In genomic region chr10:105933309-105933708, GRCm38 (mm10) we compare ENCODE assay signal across 21 mouse cellular contexts.
DNase-seq lines count a peak whose midpoint lies in the region; ATAC-seq lines count a peak whose summit lies in the region.
"Had no signal": no experiment of that assay in that cellular context is flagged by ENCODE, and none has a peak within 500 bp of the region (broad histone marks: within the 10 kb centered on the region; RNA-seq: fewer than 3 reads in every experiment).

No protein-coding gene starts in this region.

- ATAC-seq in embryonic facial prominence, embryonic 13.5 days (ENCODE audit: insufficient number of reproducible peaks, insufficient read depth, low FRiP score, low TSS enrichment, low read depth) = 0 out of 2 replicates have a peak, but pooled peaks have one; percentile 59
- ATAC-seq in midbrain, embryonic 12.5 days (ENCODE audit: low FRiP score, low read depth) = peak; percentile 56; the same call in 1 of the 2 replicates
- ATAC-seq in midbrain, embryonic 14.5 days (ENCODE audit: low FRiP score, low TSS enrichment) = peak; percentile 40; the same call in 1 of the 2 replicates
- peak; percentile 51; the same call in 1 of the 2 replicates for ATAC-seq in midbrain, embryonic 16.5 days
- ATAC-seq: activated CD4-positive, CD25-positive, alpha-beta regulatory T cell, adult 4 months; CD4-positive, CD25-positive, alpha-beta regulatory T cell, adult 4 months; forebrain, embryonic 13.5 days; forebrain, embryonic 15.5 days; forebrain, postnatal 0 days; Patski had no signal

- no peaks in the 10 kb centered on the region for H3K9me3 ChIP-seq in embryonic facial prominence, embryonic 13.5 days
- no peaks in the 10 kb centered on the region for H3K9me3 ChIP-seq in embryonic facial prominence, embryonic 10.5 days
- no peaks in the 10 kb centered on the region for H3K9me3 ChIP-seq in midbrain, embryonic 12.5 days
- H3K9me3 ChIP-seq in midbrain, embryonic 10.5 days (replicated peaks) = no peaks in the 10 kb centered on the region
- H3K9me3 ChIP-seq in midbrain, embryonic 14.5 days (ENCODE audit: control insufficient read depth, low read length) = no peaks in the 10 kb centered on the region
- no peaks in the 10 kb centered on the region for H3K9me3 ChIP-seq in midbrain, embryonic 16.5 days (replicated peaks; ENCODE audit: control insufficient read depth, low read length, poor library complexity, severe bottlenecking)
- H3K9me3 ChIP-seq: forebrain, embryonic 13.5 days; forebrain, embryonic 15.5 days; G1E had no signal

- no peaks in the 10 kb centered on the region for H3K4me1 ChIP-seq in embryonic facial prominence, embryonic 13.5 days
- no peaks in the 10 kb centered on the region for H3K4me1 ChIP-seq in embryonic facial prominence, embryonic 10.5 days
- no peaks in the 10 kb centered on the region for H3K4me1 ChIP-seq in midbrain, embryonic 12.5 days
- 0 out of 2 replicates have a peak, but pooled peaks cover 2% of the 10 kb centered on the region for H3K4me1 ChIP-seq in midbrain, embryonic 10.5 days
- H3K4me1 ChIP-seq in midbrain, embryonic 14.5 days (ENCODE audit: control insufficient read depth, insufficient read depth, low read length) = no peaks in the 10 kb centered on the region
- no peaks in the 10 kb centered on the region for H3K4me1 ChIP-seq in midbrain, embryonic 16.5 days (ENCODE audit: control insufficient read depth, insufficient read depth, low read length)
- H3K4me1 ChIP-seq: forebrain, embryonic 13.5 days; forebrain, embryonic 15.5 days had no signal

- H3K27ac ChIP-seq in embryonic facial prominence, embryonic 13.5 days = no peak overlapping the region
- H3K27ac ChIP-seq in embryonic facial prominence, embryonic 10.5 days (replicated peaks) = no peak overlapping the region
- H3K27ac ChIP-seq in midbrain, embryonic 12.5 days (replicated peaks) = no peak overlapping the region
- H3K27ac ChIP-seq in midbrain, embryonic 10.5 days (replicated peaks) = no peak overlapping the region
- no peak overlapping the region for H3K27ac ChIP-seq in midbrain, embryonic 14.5 days (replicated peaks; ENCODE audit: low read depth, low read length)
- no peak overlapping the region for H3K27ac ChIP-seq in midbrain, embryonic 16.5 days (ENCODE audit: low read length)
- H3K27ac ChIP-seq: forebrain, embryonic 13.5 days; forebrain, embryonic 15.5 days had no signal

- DNase-seq in embryonic facial prominence, embryonic 10.5 days (ENCODE audit: low spot score) = no peak
- DNase-seq in midbrain, embryonic 10.5 days (ENCODE audit: low spot score) = no peak
- DNase-seq in midbrain, embryonic 14.5 days = peak; percentile 43
- no peak for DNase-seq in retina, embryonic 14.5 days (ENCODE audit: low spot score)
- DNase-seq in left cerebral cortex, postnatal 14 days (ENCODE audit: low spot score in 2 of 2) = no peak
- DNase-seq: adrenal gland, adult 8-10 months; adrenal gland, postnatal 25 days; B cell, adult 2 months; cerebellum, adult 11-12 months; cerebellum, postnatal 25 days; forebrain, postnatal 0 days had no signal

- no peak overlapping the region for H3K9ac ChIP-seq in embryonic facial prominence, embryonic 13.5 days
- no peak overlapping the region for H3K9ac ChIP-seq in midbrain, embryonic 12.5 days (replicated peaks)
- no peak overlapping the region for H3K9ac ChIP-seq in midbrain, embryonic 14.5 days (replicated peaks; ENCODE audit: low read length)
- H3K9ac ChIP-seq in midbrain, embryonic 16.5 days (ENCODE audit: low read depth, low read length) = no peak overlapping the region
- H3K9ac ChIP-seq: forebrain, embryonic 13.5 days; forebrain, embryonic 15.5 days; forebrain, postnatal 0 days had no signal

- no peak overlapping the region for H3K4me2 ChIP-seq in embryonic facial prominence, embryonic 13.5 days
- H3K4me2 ChIP-seq in midbrain, embryonic 12.5 days (replicated peaks) = no peak overlapping the region
- no peak overlapping the region for H3K4me2 ChIP-seq in midbrain, embryonic 14.5 days (ENCODE audit: low read length)
- H3K4me2 ChIP-seq in midbrain, embryonic 16.5 days (ENCODE audit: low read length) = no peak overlapping the region
- H3K4me2 ChIP-seq: forebrain, embryonic 13.5 days; forebrain, embryonic 15.5 days had no signal

- no peaks in the 10 kb centered on the region for H3K27me3 ChIP-seq in embryonic facial prominence, embryonic 13.5 days
- no peaks in the 10 kb centered on the region for H3K27me3 ChIP-seq in embryonic facial prominence, embryonic 10.5 days (replicated peaks; ENCODE audit: low read depth, poor library complexity, severe bottlenecking)
- H3K27me3 ChIP-seq in midbrain, embryonic 12.5 days = peaks cover 18% of the 10 kb centered on the region
- H3K27me3 ChIP-seq in midbrain, embryonic 10.5 days (ENCODE audit: low read depth, poor library complexity, severe bottlenecking) = peaks cover 18% of the 10 kb centered on the region; the same call in 1 of the 2 replicates
- H3K27me3 ChIP-seq in midbrain, embryonic 14.5 days (ENCODE audit: control insufficient read depth, insufficient read depth, low read length) = no peaks in the 10 kb centered on the region; the same call in 1 of the 2 replicates
- H3K27me3 ChIP-seq in midbrain, embryonic 16.5 days (ENCODE audit: control insufficient read depth, insufficient read depth, low read depth, low read length) = 0 out of 2 replicates have a peak, but pooled peaks cover 2% of the 10 kb centered on the region
- H3K27me3 ChIP-seq: CH12.LX; forebrain, embryonic 13.5 days; forebrain, embryonic 15.5 days; Patski had no signal

- no peaks in the 10 kb centered on the region for H3K36me3 ChIP-seq in embryonic facial prominence, embryonic 13.5 days
- H3K36me3 ChIP-seq in embryonic facial prominence, embryonic 10.5 days (replicated peaks) = no peaks in the 10 kb centered on the region
- no peaks in the 10 kb centered on the region for H3K36me3 ChIP-seq in midbrain, embryonic 12.5 days
- H3K36me3 ChIP-seq in midbrain, embryonic 10.5 days = no peaks in the 10 kb centered on the region
- H3K36me3 ChIP-seq in midbrain, embryonic 14.5 days (ENCODE audit: control insufficient read depth, insufficient read depth, low read length) = no peaks in the 10 kb centered on the region
- H3K36me3 ChIP-seq in midbrain, embryonic 16.5 days (ENCODE audit: control insufficient read depth, insufficient read depth, low read length) = no peaks in the 10 kb centered on the region
- H3K36me3 ChIP-seq: forebrain, embryonic 15.5 days; G1E had no signal

- 63% methylated on average over 5 of the region's 5 CpGs for WGBS in embryonic facial prominence, embryonic 13.5 days
- WGBS in embryonic facial prominence, embryonic 10.5 days = 82% methylated on average over 5 of the region's 5 CpGs
- WGBS in midbrain, embryonic 12.5 days = 68% methylated on average over 5 of the region's 5 CpGs
- 73% methylated on average over 5 of the region's 5 CpGs for WGBS in midbrain, embryonic 10.5 days
- 30% methylated on average over 5 of the region's 5 CpGs for WGBS in midbrain, embryonic 14.5 days
- 31% methylated on average over 5 of the region's 5 CpGs for WGBS in midbrain, embryonic 16.5 days

- intact Hi-C loops in left cerebral cortex, postnatal 14 days (cut with DNase I) = no loop called here

- H3K4me3 ChIP-seq in embryonic facial prominence, embryonic 13.5 days = no peak overlapping the region
- no peak overlapping the region for H3K4me3 ChIP-seq in embryonic facial prominence, embryonic 10.5 days
- no peak overlapping the region for H3K4me3 ChIP-seq in midbrain, embryonic 12.5 days
- H3K4me3 ChIP-seq in midbrain, embryonic 10.5 days = no peak overlapping the region
- H3K4me3 ChIP-seq in midbrain, embryonic 14.5 days (replicated peaks; ENCODE audit: low read depth, low read length) = no peak overlapping the region
- no peak overlapping the region for H3K4me3 ChIP-seq in midbrain, embryonic 16.5 days (ENCODE audit: low read depth, low read length)
- H3K4me3 ChIP-seq: forebrain, embryonic 13.5 days; forebrain, embryonic 15.5 days had no signal
